Mouse (Mus musculus): Measurements from ENCODE around the gene Isg20.

The Isg20 gene

DNA sequence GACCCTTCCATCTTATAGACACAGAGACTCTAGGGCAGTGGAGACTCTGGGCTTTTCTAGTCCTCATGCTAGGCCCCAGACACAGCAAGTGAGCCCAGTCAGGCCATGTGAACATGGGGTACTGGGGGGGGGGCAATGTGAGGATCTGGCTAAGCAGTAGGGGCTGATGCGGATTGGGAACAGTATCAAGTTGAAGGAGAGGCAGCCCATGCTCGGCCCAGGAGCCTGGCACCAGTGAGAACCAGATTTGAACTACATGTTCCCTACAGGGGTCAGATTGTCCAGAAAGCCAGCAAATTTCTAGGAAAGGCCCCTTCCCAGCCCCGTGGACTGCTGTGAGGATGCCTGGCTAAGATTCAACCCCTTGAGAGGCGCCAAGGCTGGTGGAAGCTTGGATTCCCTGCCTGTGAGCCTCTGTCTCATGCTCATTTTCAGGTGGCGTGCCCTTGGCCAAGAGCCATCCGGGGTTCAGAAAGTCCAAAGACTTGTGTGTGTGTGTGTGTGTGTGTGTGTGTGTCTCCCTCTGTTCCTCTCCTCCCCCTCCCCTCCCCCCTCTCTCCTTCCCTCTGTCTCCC lies 45.4 kb downstream of the Isg20 start:
- no peak for DNase-seq (ENCODE audit: low spot score)

GRCm38 (mm10) chr7:78963891-78964290 lies 50.7 kb downstream of the Isg20 start:
- no peak for DNase-seq (ENCODE audit: low spot score)
